Mouse (Mus musculus): ENCODE measurements around the gene Tesc.

Tesc gene

GRCm38 (mm10) chr5:118073213-118073773 is 45.8 kb downstream of the Tesc start:
- DNase-seq (ENCODE audit: low read depth, low spot score) = no peak

- no peak for DNase-seq (ENCODE audit: low read depth, low spot score)
These were observed 49.4 kb downstream of the Tesc start for GRCm38 (mm10) chr5:118076721-118077592.

- no peak for DNase-seq (ENCODE audit: low read depth, low spot score)
These were observed 51.0 kb downstream of the Tesc start for GRCm38 (mm10) chr5:118078550-118078949.

GRCm38 (mm10) chr5:118079354-118079753 is 51.8 kb downstream of the Tesc start:
- DNase-seq (ENCODE audit: low read depth, low spot score) = peak; percentile 84

GRCm38 (mm10) chr5:118079839-118080250 is 52.3 kb downstream of the Tesc start:
- no peak for DNase-seq (ENCODE audit: low read depth, low spot score)

- no peak for DNase-seq (ENCODE audit: low read depth, low spot score)
These were observed 53.9 kb downstream of the Tesc start for GRCm38 (mm10) chr5:118081374-118081949.

GRCm38 (mm10) chr5:118081996-118082395 is 54.5 kb downstream of the Tesc start:
- DNase-seq (ENCODE audit: low read depth, low spot score) = no peak

- no peak for DNase-seq (ENCODE audit: low read depth, low spot score)
These were observed 55.6 kb downstream of the Tesc start for GRCm38 (mm10) chr5:118083060-118083638.

GRCm38 (mm10) chr5:118084171-118084727 is 56.7 kb downstream of the Tesc start:
- no peak for DNase-seq (ENCODE audit: low read depth, low spot score)

GRCm38 (mm10) chr5:118085313-118085712 is 57.8 kb downstream of the Tesc start:
- DNase-seq (ENCODE audit: low read depth, low spot score) = no peak

GRCm38 (mm10) chr5:118086956-118087355 is 59.4 kb downstream of the Tesc start:
- no peak for DNase-seq (ENCODE audit: low read depth, low spot score)

GRCm38 (mm10) chr5:118089102-118089501 is 61.6 kb downstream of the Tesc start:
- DNase-seq (ENCODE audit: low read depth, low spot score) = peak; percentile 64

GRCm38 (mm10) chr5:118090101-118090500 is 62.6 kb downstream of the Tesc start:
- DNase-seq (ENCODE audit: low read depth, low spot score) = no peak

- no peak for DNase-seq (ENCODE audit: low read depth, low spot score)
These were observed 63.3 kb downstream of the Tesc start for GRCm38 (mm10) chr5:118090837-118091236.

GRCm38 (mm10) chr5:118093321-118094035 is 65.9 kb downstream of the Tesc start:
- no peak for DNase-seq (ENCODE audit: low read depth, low spot score)

GRCm38 (mm10) chr5:118095433-118095832 is 67.9 kb downstream of the Tesc start:
- DNase-seq (ENCODE audit: low read depth, low spot score) = no peak

- DNase-seq (ENCODE audit: low read depth, low spot score) = no peak
These were observed 68.3 kb downstream of the Tesc start for GRCm38 (mm10) chr5:118095849-118096248.

GRCm38 (mm10) chr5:118096317-118096716 is 68.8 kb downstream of the Tesc start:
- no peak for DNase-seq (ENCODE audit: low read depth, low spot score)

- DNase-seq (ENCODE audit: low read depth, low spot score) = no peak
These were observed 71.7 kb downstream of the Tesc start for GRCm38 (mm10) chr5:118099069-118099869.

GRCm38 (mm10) chr5:118099870-118100478 is 72.4 kb downstream of the Tesc start:
- DNase-seq (ENCODE audit: low read depth, low spot score) = no peak

All from telencephalon, adult 2 months (tissue).